Mouse (Mus musculus): ENCODE measurements around the gene Ccr5. TPM values are rescaled to one million over a fixed set of nuclear protein-coding genes. Genes with fewer than 3 reads are reported as not detected.

Gene Ccr5
- polyA plus RNA-seq, 2 experiments from 2014 or later = 6.1 to 6.7 TPM

GRCm38 (mm10) chr9:124143678-124144077 is 22.3 kb downstream of the Ccr5 start:
- ATAC-seq = no peak

- ATAC-seq = peak; percentile 65
These were observed 25.0 kb downstream of the Ccr5 start for GRCm38 (mm10) chr9:124146307-124146706.

Other genes with a start within 250 kb of the Ccr5 start
- gene Ccr1, start 152.9 kb upstream of the Ccr5 start, polyA plus RNA-seq (2017; shearing (Covaris generic)) = under 1 TPM; 0.89 to 0.98 TPM
- gene Ccr1l1, start 143.1 kb upstream of the Ccr5 start, polyA plus RNA-seq (2017; shearing (Covaris generic)) = not detected
- gene Ccr3, start 99.6 kb upstream of the Ccr5 start, polyA plus RNA-seq (2017; shearing (Covaris generic)) = 1 to 10 TPM; 2.2 to 3.2 TPM
- gene Ccr2, start 19.6 kb upstream of the Ccr5 start, polyA plus RNA-seq (2017; shearing (Covaris generic)) = 10 to 100 TPM; 48.7 to 51.9 TPM
- gene 2010315B03Rik, start 191.2 kb downstream of the Ccr5 start, polyA plus RNA-seq (2017; shearing (Covaris generic)) = 10 to 100 TPM; 25.1 to 28.0 TPM